Mouse (Mus musculus): Measurements from ENCODE around the gene Lmcd1. TPM values are rescaled to one million over a fixed set of nuclear protein-coding genes. Genes with fewer than 3 reads are reported as not detected.

The Lmcd1 gene
- polyA plus RNA-seq, 1 experiment from 2014 or later, result 69.3 TPM

GRCm38 (mm10) chr6:112330520-112331222 is 57.1 kb downstream of the Lmcd1 start:
- Histone ChIP-seq H3K27me3 (replicated peaks; ENCODE audit: insufficient read depth, low read length) (no peaks in the 10 kb centered on the region), H3K4me3 (ENCODE audit: low read depth, low read length) (no peak overlapping the region), H3K4me1 (ENCODE audit: insufficient read depth, low read depth, low read length) (no peaks in the 10 kb centered on the region), H3K4me2 (replicated peaks; ENCODE audit: low read depth, low read length) (no peak overlapping the region), H3K36me3 (ENCODE audit: insufficient read depth, low read length) (no peaks in the 10 kb centered on the region), H3K9ac (replicated peaks; ENCODE audit: low read depth) (no peak overlapping the region), H3K27ac (ENCODE audit: low read length) (no peak overlapping the region), H3K9me3 (ENCODE audit: low read length) (no peaks in the 10 kb centered on the region)
- no peak for ATAC-seq
- WGBS, result 79% methylated on average over 5 of the region's 5 CpGs
- DNase-seq (ENCODE audit: low spot score), result no peak
- no peak for TF ChIP-seq EP300 (IDR thresholded peaks at IDR 0.05)
- no peak for TF ChIP-seq CTCF (IDR thresholded peaks at IDR 0.05)

- no peaks in the 10 kb centered on the region for H3K36me3 ChIP-seq (ENCODE audit: insufficient read depth, low read length)
- ATAC-seq (no peak), DNase-seq (ENCODE audit: low spot score) (no peak)
- H3K4me2 ChIP-seq (replicated peaks; ENCODE audit: low read depth, low read length), result no peak overlapping the region
- TF ChIP-seq EP300 (IDR thresholded peaks at IDR 0.05) (no peak), CTCF (IDR thresholded peaks at IDR 0.05) (no peak)
- H3K9ac ChIP-seq (replicated peaks; ENCODE audit: low read depth), result no peak overlapping the region
- H3K27me3 ChIP-seq (replicated peaks; ENCODE audit: insufficient read depth, low read length), result no peaks in the 10 kb centered on the region
- H3K4me1 ChIP-seq (ENCODE audit: insufficient read depth, low read depth, low read length), result no peaks in the 10 kb centered on the region
- WGBS, result 71% methylated on average over 6 of the region's 6 CpGs
- no peak overlapping the region for H3K4me3 ChIP-seq (ENCODE audit: low read depth, low read length)
- no peak overlapping the region for H3K27ac ChIP-seq (ENCODE audit: low read length)
- H3K9me3 ChIP-seq (ENCODE audit: low read length), result no peaks in the 10 kb centered on the region
Measured at GRCm38 (mm10) chr6:112331223-112331598, 57.7 kb downstream of the Lmcd1 start.

- DNase-seq (ENCODE audit: low spot score) (no peak), ATAC-seq (peak; percentile 33)
- H3K27me3 ChIP-seq (replicated peaks; ENCODE audit: insufficient read depth, low read length), result no peaks in the 10 kb centered on the region
- no peaks in the 10 kb centered on the region for H3K4me1 ChIP-seq (ENCODE audit: insufficient read depth, low read depth, low read length)
- H3K36me3 ChIP-seq (ENCODE audit: insufficient read depth, low read length), result no peaks in the 10 kb centered on the region
- no peak overlapping the region for H3K4me3 ChIP-seq (ENCODE audit: low read depth, low read length)
- WGBS, result 67% methylated on average over 5 of the region's 5 CpGs
- H3K27ac ChIP-seq (ENCODE audit: low read length), result no peak overlapping the region
- no peaks in the 10 kb centered on the region for H3K9me3 ChIP-seq (ENCODE audit: low read length)
- no peak overlapping the region for H3K9ac ChIP-seq (replicated peaks; ENCODE audit: low read depth)
- TF ChIP-seq CTCF (IDR thresholded peaks at IDR 0.05), result no peak
- peak; percentile 74 for TF ChIP-seq EP300 (IDR thresholded peaks at IDR 0.05)
- H3K4me2 ChIP-seq (replicated peaks; ENCODE audit: low read depth, low read length), result no peak overlapping the region
Measured at GRCm38 (mm10) chr6:112333930-112334329, 60.4 kb downstream of the Lmcd1 start.

GRCm38 (mm10) chr6:112337667-112338066 is 64.1 kb downstream of the Lmcd1 start:
- Histone ChIP-seq H3K9me3 (ENCODE audit: low read length) (no peaks in the 10 kb centered on the region), H3K27me3 (replicated peaks; ENCODE audit: insufficient read depth, low read length) (no peaks in the 10 kb centered on the region), H3K36me3 (ENCODE audit: insufficient read depth, low read length) (no peaks in the 10 kb centered on the region), H3K27ac (ENCODE audit: low read length) (no peak overlapping the region), H3K4me1 (ENCODE audit: insufficient read depth, low read depth, low read length) (no peaks in the 10 kb centered on the region), H3K9ac (replicated peaks; ENCODE audit: low read depth) (no peak overlapping the region), H3K4me3 (ENCODE audit: low read depth, low read length) (no peak overlapping the region), H3K4me2 (replicated peaks; ENCODE audit: low read depth, low read length) (no peak overlapping the region)
- DNase-seq (ENCODE audit: low spot score) (no peak), ATAC-seq (no peak)
- TF ChIP-seq CTCF (IDR thresholded peaks at IDR 0.05) (no peak), EP300 (IDR thresholded peaks at IDR 0.05) (no peak)
- WGBS, result 78% methylated on average over 6 of the region's 6 CpGs

GRCm38 (mm10) chr6:112339016-112339415 is 65.5 kb downstream of the Lmcd1 start:
- H3K36me3 ChIP-seq (ENCODE audit: insufficient read depth, low read length), result no peaks in the 10 kb centered on the region
- no peak overlapping the region for H3K4me2 ChIP-seq (replicated peaks; ENCODE audit: low read depth, low read length)
- H3K4me3 ChIP-seq (ENCODE audit: low read depth, low read length), result no peak overlapping the region
- WGBS, result 74% methylated on average over 4 of the region's 4 CpGs
- DNase-seq (ENCODE audit: low spot score) (no peak), ATAC-seq (no peak)
- no peaks in the 10 kb centered on the region for H3K27me3 ChIP-seq (replicated peaks; ENCODE audit: insufficient read depth, low read length)
- no peak overlapping the region for H3K9ac ChIP-seq (replicated peaks; ENCODE audit: low read depth)
- H3K4me1 ChIP-seq (ENCODE audit: insufficient read depth, low read depth, low read length), result no peaks in the 10 kb centered on the region
- TF ChIP-seq CTCF (IDR thresholded peaks at IDR 0.05) (no peak), EP300 (IDR thresholded peaks at IDR 0.05) (no peak)
- H3K9me3 ChIP-seq (ENCODE audit: low read length), result no peaks in the 10 kb centered on the region
- H3K27ac ChIP-seq (ENCODE audit: low read length), result no peak overlapping the region

GRCm38 (mm10) chr6:112350452-112350851 is 76.9 kb downstream of the Lmcd1 start:
- no peak for TF ChIP-seq CTCF (IDR thresholded peaks at IDR 0.05)
- TF ChIP-seq EP300 (IDR thresholded peaks at IDR 0.05), result no peak
- no peak for DNase-seq (ENCODE audit: low spot score)

More at GRCm38 (mm10) chr6:112350452-112350851, 76.9 kb downstream of the Lmcd1 start:
- ATAC-seq, result no peak
- Histone ChIP-seq H3K4me3 (ENCODE audit: low read depth, low read length) (no peak overlapping the region), H3K9ac (replicated peaks; ENCODE audit: low read depth) (no peak overlapping the region), H3K36me3 (ENCODE audit: insufficient read depth, low read length) (no peaks in the 10 kb centered on the region), H3K27ac (ENCODE audit: low read length) (no peak overlapping the region), H3K27me3 (replicated peaks; ENCODE audit: insufficient read depth, low read length) (no peaks in the 10 kb centered on the region), H3K4me2 (replicated peaks; ENCODE audit: low read depth, low read length) (no peak overlapping the region), H3K9me3 (ENCODE audit: low read length) (no peaks in the 10 kb centered on the region), H3K4me1 (ENCODE audit: insufficient read depth, low read depth, low read length) (no peaks in the 10 kb centered on the region)
- WGBS, result 87% methylated on average over 4 of the region's 4 CpGs

Measured in lung, postnatal 0 days (tissue).